ENCODE assay signal across 8 mouse cellular contexts in the genomic region with DNA sequence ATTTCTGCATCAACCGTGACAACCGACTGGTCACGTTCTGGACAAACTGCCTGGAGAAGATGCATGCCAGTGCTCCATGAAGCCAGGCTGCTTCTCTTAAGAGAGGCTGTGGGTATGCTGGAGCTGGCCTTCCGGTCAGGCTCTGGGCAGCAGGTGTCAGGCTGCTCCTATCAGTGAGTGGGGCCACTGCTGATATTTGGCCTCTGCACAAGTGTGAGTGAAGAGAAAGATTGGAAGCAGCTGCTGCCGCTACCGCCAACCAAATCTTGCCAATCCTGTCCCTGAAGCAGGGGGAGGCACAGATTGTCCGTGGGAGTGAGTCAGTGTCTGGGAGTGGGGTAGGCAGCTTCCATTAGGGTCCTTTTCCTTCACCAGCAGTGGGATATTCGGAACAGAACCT. TPM values are rescaled to one million over a fixed set of nuclear protein-coding genes. Genes with fewer than 3 reads are reported as not detected.
DNase-seq lines count a peak whose midpoint lies in the region; ATAC-seq lines count a peak whose summit lies in the region.

No protein-coding gene starts in this region.

- H3K27me3 ChIP-seq in midbrain, embryonic 12.5 days, result no peaks in the 10 kb centered on the region
- no peaks in the 10 kb centered on the region for H3K27me3 ChIP-seq in midbrain, embryonic 11.5 days (ENCODE audit: control insufficient read depth, insufficient read depth, low read length)
- H3K27me3 ChIP-seq in heart, embryonic 14.5 days (ENCODE audit: control insufficient read depth, insufficient read depth, low read length), result no peaks in the 10 kb centered on the region
- H3K27me3 ChIP-seq in lung, embryonic 15.5 days, result no peaks in the 10 kb centered on the region

- no peak overlapping the region for H3K4me3 ChIP-seq in midbrain, embryonic 12.5 days
- no peak overlapping the region for H3K4me3 ChIP-seq in midbrain, embryonic 11.5 days (ENCODE audit: low read depth, low read length)
- H3K4me3 ChIP-seq in heart, embryonic 14.5 days (ENCODE audit: control insufficient read depth in 1 of 2, insufficient read depth in 1 of 2, low read depth in 1 of 2, low read length in 2 of 2), result no peak overlapping the region
- no peak overlapping the region for H3K4me3 ChIP-seq in lung, embryonic 15.5 days

- H3K4me1 ChIP-seq in midbrain, embryonic 12.5 days, result peaks cover 6% of the 10 kb centered on the region; the same call in 1 of the 2 replicates
- no peaks in the 10 kb centered on the region for H3K4me1 ChIP-seq in midbrain, embryonic 11.5 days (ENCODE audit: control insufficient read depth, insufficient read depth, low read length)
- H3K4me1 ChIP-seq in heart, embryonic 14.5 days (ENCODE audit: control insufficient read depth in 2 of 2, insufficient read depth in 2 of 2, low read length in 2 of 2), result peaks cover 22 to 38% of the 10 kb centered on the region in 2 experiments
- H3K4me1 ChIP-seq in lung, embryonic 15.5 days, result peaks cover 5% of the 10 kb centered on the region; the same call in 1 of the 2 replicates

- H3K36me3 ChIP-seq in midbrain, embryonic 12.5 days, result peaks cover 19% of the 10 kb centered on the region
- no peaks in the 10 kb centered on the region for H3K36me3 ChIP-seq in midbrain, embryonic 11.5 days (ENCODE audit: control insufficient read depth, insufficient read depth, low read length)
- H3K36me3 ChIP-seq in heart, embryonic 14.5 days (ENCODE audit: control insufficient read depth, insufficient read depth, low read length), result peaks cover 11% of the 10 kb centered on the region
- peaks cover 12% of the 10 kb centered on the region for H3K36me3 ChIP-seq in lung, embryonic 15.5 days

- no peak for ATAC-seq in midbrain, embryonic 12.5 days (ENCODE audit: low FRiP score, low read depth)
- no peak for ATAC-seq in midbrain, embryonic 11.5 days (ENCODE audit: low FRiP score)
- peak; percentile 64 for ATAC-seq in heart, embryonic 14.5 days (ENCODE audit: insufficient number of reproducible peaks, insufficient read depth, low FRiP score, low read depth)
- peak; percentile 46; the same call in 1 of the 2 replicates for ATAC-seq in lung, embryonic 15.5 days (ENCODE audit: borderline replicate concordance, extremely low read depth, low FRiP score, low TSS enrichment)

- peak; percentile 53 to 62 for DNase-seq in adrenal gland, adult (ENCODE audit: inconsistent age in 2 of 2, low spot score in 1 of 2)
- DNase-seq in adrenal gland, adult 8-10 months, result no peak
- DNase-seq in midbrain, embryonic 11.5 days (ENCODE audit: low spot score, missing footprints), result no peak
- DNase-seq in spleen, postnatal 14 days (ENCODE audit: low spot score in 2 of 2), result no peak
- DNase-seq in urinary bladder, adult 18-20 months (ENCODE audit: low spot score in 2 of 2), result no peak

- H3K9ac ChIP-seq in midbrain, embryonic 12.5 days (replicated peaks), result 0 out of 2 replicates have a peak overlapping the region, but pooled peaks have one; percentile 15
- H3K9ac ChIP-seq in midbrain, embryonic 11.5 days (ENCODE audit: low read length), result no peak overlapping the region
- H3K9ac ChIP-seq in heart, embryonic 14.5 days (ENCODE audit: low read length), result peak overlapping the region; percentile 70
- H3K9ac ChIP-seq in lung, embryonic 15.5 days, result no peak overlapping the region

- no peak overlapping the region for H3K4me2 ChIP-seq in midbrain, embryonic 12.5 days (replicated peaks)
- no peak overlapping the region for H3K4me2 ChIP-seq in midbrain, embryonic 11.5 days
- H3K4me2 ChIP-seq in heart, embryonic 14.5 days (ENCODE audit: low read length), result peak overlapping the region; percentile 63
- H3K4me2 ChIP-seq in lung, embryonic 15.5 days, result no peak overlapping the region

- WGBS in midbrain, embryonic 12.5 days, result 82% methylated on average over 8 of the region's 8 CpGs
- WGBS in midbrain, embryonic 11.5 days, result 83% methylated on average over 8 of the region's 8 CpGs
- WGBS in heart, embryonic 14.5 days, result 35% methylated on average over 8 of the region's 8 CpGs
- WGBS in lung, embryonic 15.5 days, result 49% methylated on average over 8 of the region's 8 CpGs

- no peaks in the 10 kb centered on the region for H3K9me3 ChIP-seq in midbrain, embryonic 12.5 days
- no peaks in the 10 kb centered on the region for H3K9me3 ChIP-seq in midbrain, embryonic 11.5 days (ENCODE audit: control insufficient read depth, low read length)
- H3K9me3 ChIP-seq in heart, embryonic 14.5 days (ENCODE audit: control insufficient read depth, low read length), result no peaks in the 10 kb centered on the region
- H3K9me3 ChIP-seq in lung, embryonic 15.5 days, result no peaks in the 10 kb centered on the region

- no peak overlapping the region for H3K27ac ChIP-seq in midbrain, embryonic 12.5 days (replicated peaks)
- no peak overlapping the region for H3K27ac ChIP-seq in midbrain, embryonic 11.5 days (ENCODE audit: low read depth, low read length)
- H3K27ac ChIP-seq in heart, embryonic 14.5 days (replicated peaks in 1 of 2; ENCODE audit: control insufficient read depth in 1 of 2, insufficient read depth in 1 of 2, low read depth in 2 of 2, low read length in 2 of 2), result peak overlapping the region; percentile 84 to 95
- H3K27ac ChIP-seq in lung, embryonic 15.5 days, result no peak overlapping the region

RNA-seq across cellular contexts. Expression of gene Ywhah, which starts 27.5 kb away (rescaled TPM):
- total RNA-seq in adrenal gland, adult 8-10 months (2022), result 100 to 1,000 TPM; 160 to 184 (median 171) TPM
- polyA plus RNA-seq in midbrain, embryonic 12.5 days (2016; fragmentation: Nextera tagmentation; extraction: Ambion mirVana), result 435 and 440 TPM in 2 replicates
- polyA plus RNA-seq in midbrain, embryonic 11.5 days (2014; fragmentation: Nextera tagmentation; extraction: Ambion mirVana), result 487 and 530 TPM in 2 replicates
- 438 and 448 TPM in 2 replicates for polyA plus RNA-seq in heart, embryonic 14.5 days (2014; fragmentation: Nextera tagmentation; extraction: Ambion mirVana)
- 455 TPM in 2 replicates for polyA plus RNA-seq in lung, embryonic 15.5 days (2015; fragmentation: Nextera tagmentation; extraction: Ambion mirVana)

Comparison
In these comparisons a context has a peak if more than half of its experiments do, and no peak if none do; other contexts are left out.
1. DNase-seq: peak in adrenal gland, adult (2 of 2); none in adrenal gland, adult 8-10 months (single experiment), midbrain, embryonic 11.5 days (single experiment), spleen, postnatal 14 days (0 of 2) and urinary bladder, adult 18-20 months (0 of 2).
2. H3K9ac ChIP-seq: peak in midbrain, embryonic 12.5 days (single experiment) and heart, embryonic 14.5 days (single experiment); none in midbrain, embryonic 11.5 days (single experiment) and lung, embryonic 15.5 days (single experiment).
3. ATAC-seq: peak in heart, embryonic 14.5 days (single experiment) and lung, embryonic 15.5 days (single experiment); none in midbrain, embryonic 12.5 days (single experiment) and midbrain, embryonic 11.5 days (single experiment).
4. H3K27ac ChIP-seq: peak in heart, embryonic 14.5 days (2 of 2); none in midbrain, embryonic 12.5 days (single experiment), midbrain, embryonic 11.5 days (single experiment) and lung, embryonic 15.5 days (single experiment).